Mouse (Mus musculus): ENCODE data around the gene Gm45711.
"Not testable (repeated sequence)": the region's sequence is repeated elsewhere in the genome, so short reads cannot be mapped to it uniquely, and the experiment has no call there.

The Gm45711 gene

DNA sequence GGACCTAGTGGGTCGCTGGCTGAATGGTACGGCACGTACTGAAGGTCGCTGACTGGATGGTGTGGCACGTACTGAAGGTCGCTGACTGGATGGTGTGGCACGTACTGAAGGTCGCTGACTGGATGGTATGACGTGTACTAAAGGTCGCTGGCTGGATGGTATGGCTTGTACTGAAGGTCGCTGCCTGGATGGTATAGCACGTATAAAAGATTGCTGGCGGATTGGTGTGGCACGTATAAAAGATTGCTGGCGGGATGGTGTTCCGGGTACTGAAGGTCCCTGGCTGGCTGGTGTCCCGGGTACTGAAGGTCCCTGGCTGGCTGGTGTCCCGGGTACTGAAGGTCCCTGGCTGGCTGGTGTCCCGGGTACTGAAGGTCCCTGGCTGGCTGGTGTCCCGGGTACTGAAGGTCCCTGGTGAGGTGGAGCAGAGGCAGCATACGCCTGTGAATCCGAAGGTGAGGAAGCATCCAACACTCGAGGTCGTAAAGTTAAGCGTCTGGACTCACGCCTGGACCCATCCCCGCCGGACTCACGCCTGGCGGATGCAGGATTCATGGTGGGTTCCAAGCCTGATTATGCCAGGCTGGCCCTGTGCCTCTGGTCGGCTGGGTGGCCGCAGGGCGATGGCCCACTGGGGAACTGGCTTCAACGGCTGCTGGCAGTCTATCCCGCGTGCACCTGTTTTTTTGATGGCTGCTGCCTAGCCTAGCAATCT, at the start of gene Gm45711, which contains the start of gene Cmtm1:
Gene Gm45711 (minus strand): TSS at position 641 of the 715 bp plus-strand sequence.
Gene Cmtm1 (minus strand): TSS at position 705 of the 715 bp plus-strand sequence.
- not testable (repeated sequence) for DNase-seq

DNA sequence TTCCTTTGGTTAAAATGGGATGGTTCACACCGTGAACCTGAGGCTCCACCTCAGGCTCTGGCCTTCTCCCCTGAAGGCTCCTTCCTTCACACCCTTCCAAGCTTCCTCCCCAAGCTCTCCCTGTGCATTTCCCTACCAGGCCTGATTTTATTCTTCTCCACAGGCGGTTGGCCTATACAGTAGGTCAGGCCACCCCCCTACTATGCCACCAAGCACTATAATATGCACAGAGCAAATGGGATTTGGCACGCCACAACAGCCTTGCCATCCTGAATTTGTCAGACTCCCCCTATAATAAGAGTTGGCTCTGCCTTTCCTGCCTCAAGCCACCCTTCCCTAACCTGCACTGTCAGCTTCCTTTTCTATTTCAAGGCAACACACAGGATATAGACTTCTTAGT, 48.8 kb upstream of the Gm45711 start:
- no peak for DNase-seq

DNA sequence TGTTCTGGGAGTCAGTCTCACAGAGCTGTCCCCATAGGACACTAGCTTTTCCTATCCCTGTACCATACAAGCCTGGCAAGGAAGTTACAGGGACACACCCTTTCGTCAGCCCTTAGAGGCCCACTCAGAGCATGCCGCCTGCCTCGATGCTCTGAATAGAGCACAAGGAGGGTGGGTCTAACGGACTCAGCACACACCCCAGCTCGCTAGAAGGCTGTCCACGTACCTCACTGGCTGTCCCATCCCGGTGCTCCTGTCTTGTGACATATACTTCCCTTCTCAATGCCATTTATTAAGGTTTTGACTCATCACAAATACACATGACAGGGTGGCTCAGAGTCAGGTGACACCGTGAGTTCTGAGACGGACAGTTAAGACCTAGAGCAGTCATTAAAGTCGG, 44.6 kb upstream of the Gm45711 start:
- DNase-seq, result no peak

DNA sequence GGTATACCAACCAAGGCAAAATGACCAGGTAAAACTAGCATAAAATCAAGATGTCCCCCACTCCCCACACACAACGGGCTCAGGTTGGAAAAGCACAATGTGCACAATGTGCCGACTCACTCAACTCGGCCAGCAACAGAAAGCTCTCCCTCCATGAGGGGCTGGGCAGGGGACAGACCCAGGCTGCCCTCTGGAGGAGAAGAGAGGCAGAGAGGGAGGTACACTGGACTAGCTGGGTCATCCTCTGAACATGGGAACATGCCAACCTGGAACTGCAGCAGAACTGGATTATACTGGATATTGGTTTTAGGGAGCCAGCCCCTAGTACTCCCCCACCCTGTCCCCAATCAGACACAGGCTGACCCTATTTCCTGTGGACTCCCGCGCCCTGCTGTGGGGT, 43.3 kb upstream of the Gm45711 start:
- no peak for DNase-seq

GRCm38 (mm10) chr8:104350047-104350446, 40.2 kb upstream of the Gm45711 start:
- no peak for DNase-seq

DNA sequence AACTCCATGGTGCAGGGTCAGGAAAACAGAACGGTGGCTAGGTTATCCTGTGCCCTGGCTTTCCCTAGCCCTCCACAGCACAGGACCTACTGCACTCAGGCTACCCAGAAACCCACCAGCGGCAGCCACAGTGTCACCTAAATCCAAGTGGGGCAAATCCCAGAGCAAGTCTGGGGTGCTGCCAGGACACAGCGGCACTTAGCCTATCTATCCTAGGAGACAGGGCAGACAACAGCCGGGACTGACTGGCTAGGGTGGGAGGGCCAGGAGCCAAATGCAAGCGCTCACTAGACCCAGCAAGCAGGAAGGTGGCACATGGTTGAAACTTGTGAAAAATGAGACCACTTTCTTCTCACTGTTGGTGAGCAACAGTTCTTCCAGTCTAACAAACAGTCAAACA, 39.1 kb upstream of the Gm45711 start:
- no peak for DNase-seq

DNA sequence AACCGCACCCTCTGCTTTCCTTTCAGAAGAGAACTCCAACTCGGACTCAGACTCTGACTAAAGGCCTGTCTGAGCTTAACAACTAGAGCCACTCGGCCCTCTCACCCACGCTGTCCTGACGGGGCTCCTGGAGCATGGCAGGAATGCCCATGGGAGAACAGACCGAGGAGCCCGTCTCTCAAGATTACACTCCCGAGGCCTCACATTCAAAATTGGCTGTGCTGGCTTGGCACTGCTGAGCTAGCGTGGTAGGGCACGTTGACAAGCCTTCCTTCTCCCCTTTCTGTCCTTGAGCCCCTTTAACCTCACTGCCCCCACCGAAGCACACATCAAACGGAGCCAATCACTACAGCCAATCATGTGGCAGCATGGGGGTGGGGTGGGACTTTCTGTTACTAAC, 36.8 kb upstream of the Gm45711 start:
- DNase-seq, result no peak

- no peak for DNase-seq
These were observed 34.7 kb upstream of the Gm45711 start for GRCm38 (mm10) chr8:104344622-104345021.

- peak; percentile 93 for DNase-seq
These were observed 34.1 kb upstream of the Gm45711 start for GRCm38 (mm10) chr8:104343957-104344356.

DNA sequence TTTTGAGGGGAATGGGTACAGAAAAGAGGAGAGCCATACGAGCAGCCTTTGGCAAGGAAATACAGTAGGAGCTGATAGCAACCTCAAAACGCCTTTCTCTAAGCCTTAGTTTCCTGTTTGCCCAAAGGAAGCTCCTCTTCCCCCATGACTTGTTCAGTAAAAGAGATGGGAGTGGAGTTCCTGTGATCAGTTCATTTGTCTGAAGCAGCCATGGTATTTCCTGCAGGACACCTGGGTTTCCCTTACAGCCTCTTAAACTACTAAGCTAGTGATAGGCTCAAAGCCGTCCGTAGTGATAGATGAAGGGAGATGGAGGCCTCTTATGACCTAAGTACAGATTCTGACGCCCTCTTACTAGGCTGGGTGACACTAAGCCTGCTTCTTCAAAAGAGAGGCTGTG, 32.5 kb upstream of the Gm45711 start:
- DNase-seq, result no peak

DNA sequence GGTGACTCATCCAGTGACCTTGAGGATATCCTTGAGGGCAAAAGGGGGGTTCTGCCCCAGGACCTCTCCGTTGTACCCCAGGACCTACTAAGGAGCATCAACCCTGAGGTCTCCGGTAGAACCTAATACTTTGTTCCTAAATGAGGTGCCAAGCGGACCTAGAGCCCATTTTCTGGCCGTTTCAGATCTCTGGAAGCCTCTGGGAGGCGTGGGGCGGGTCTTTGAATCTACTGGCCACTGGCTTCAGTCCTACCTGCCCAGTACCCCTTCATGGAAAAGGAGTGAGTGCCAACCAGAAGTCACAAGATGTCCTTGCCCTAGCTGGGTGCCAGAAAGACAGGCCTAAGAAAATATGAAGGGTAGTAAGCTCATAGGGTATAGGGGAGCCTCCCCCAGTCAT, 31.8 kb upstream of the Gm45711 start:
- DNase-seq, result no peak

- no peak for DNase-seq
These were observed 31.3 kb upstream of the Gm45711 start for GRCm38 (mm10) chr8:104341106-104341561.

DNA sequence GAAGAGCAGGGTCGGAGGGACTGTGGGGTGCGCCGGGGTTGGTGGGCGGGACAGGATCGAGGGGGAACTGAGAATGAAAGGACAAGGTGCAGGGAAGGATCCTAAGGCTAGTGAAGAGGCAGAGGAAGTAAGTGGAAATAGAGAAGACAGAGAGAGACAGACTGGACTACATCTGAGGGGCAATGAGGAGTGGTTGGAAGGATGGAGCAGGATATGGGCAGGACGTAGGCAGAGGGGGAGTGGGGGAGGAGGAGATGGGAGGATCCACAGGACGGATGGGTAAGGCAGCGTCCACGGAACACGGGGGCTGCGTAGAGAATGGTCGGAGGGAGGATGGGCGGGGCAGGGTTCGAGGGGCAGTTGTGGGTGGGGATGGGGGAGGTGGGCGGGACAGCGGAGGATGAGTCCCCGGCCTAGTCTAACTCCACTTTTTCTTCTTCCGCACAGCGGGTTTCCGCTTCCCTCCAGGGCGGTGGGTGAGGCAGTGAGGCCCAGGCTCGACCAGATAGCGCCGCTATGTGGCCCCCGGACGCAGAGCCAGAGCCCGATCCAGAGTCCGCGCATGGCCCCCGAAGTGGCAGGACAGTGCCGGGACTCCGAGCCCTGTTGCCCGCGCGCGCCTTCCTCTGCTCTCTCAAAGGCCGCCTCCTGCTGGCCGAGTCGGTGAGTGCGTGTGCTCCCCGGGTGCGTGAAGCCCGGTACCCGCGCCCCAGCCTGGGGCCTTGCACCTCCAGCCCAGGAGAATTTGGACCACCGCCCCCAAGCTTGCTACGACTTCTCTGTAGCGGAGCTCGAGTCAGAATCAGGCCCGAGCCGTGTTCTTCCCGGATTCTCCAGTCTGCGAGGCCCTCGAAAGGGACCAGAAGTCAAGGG, 30.6 kb upstream of the Gm45711 start:
- peak; percentile 93 for DNase-seq

GRCm38 (mm10) chr8:104339983-104340232, 30.0 kb upstream of the Gm45711 start:
- no peak for DNase-seq

DNA sequence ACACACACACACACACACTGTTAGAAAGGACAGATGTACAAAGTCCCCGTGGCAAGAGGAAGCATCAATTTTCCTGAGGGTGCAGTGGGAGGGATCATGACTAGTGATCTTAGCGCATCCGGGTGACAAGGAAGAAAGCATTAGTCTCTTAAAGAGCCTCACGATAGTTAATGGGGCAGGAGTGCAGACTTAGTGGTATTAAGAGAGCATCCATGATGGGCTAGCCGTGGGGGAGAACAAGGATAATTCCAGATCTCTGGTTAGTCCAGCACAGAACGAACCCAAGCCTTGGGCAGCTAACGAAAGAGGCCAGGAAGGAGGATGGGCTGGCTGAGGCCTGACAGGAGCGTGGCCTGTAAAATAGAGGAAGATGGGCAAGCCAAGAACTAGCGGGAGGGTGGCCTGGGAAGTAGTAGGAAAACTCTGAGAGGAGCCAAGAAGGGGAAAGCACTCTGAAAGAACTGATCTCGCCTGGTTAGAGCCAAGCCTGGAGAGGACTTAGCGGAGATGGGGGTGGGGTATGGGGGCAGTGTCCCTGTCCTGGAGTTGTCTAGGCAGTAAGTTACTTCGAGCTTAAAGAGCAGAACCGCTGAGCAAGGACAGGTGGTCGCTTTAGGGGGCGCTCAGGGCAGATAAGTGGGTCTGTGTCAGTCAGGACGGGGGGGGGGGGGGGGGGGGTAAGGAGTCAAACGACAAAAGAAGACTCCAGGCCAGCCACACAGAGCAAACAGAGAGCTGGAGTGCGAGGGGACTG, 29.5 kb upstream of the Gm45711 start, which contains the start of gene Cmtm3:
Gene Cmtm3 (plus strand): TSS at position 182 of the 754 bp plus-strand sequence.
- DNase-seq, result no peak

DNA sequence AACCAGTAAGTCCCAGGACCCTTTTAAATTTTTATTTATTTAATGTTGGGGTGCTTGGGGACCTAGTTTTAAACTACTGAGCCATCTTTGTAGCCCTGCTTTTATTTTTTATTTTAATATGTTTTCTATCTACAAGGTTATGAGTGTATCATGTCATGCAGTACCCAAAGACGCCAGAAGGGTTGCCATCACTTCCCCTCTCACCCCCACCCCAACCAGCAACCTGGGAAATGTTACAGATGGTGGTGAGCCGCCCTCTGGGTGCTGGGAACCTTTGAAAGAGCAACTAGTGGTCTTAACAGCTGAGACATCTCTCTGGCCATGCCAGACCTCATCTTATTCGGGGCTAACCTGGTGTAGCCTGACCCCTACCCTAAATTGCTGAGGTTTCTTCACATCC, 28.0 kb upstream of the Gm45711 start:
- peak; percentile 59 for DNase-seq

GRCm38 (mm10) chr8:104336806-104337205, 26.9 kb upstream of the Gm45711 start:
- DNase-seq, result no peak

- no peak for DNase-seq
These were observed 24.3 kb upstream of the Gm45711 start for GRCm38 (mm10) chr8:104334196-104334595.

GRCm38 (mm10) chr8:104333786-104334185, 23.9 kb upstream of the Gm45711 start:
- DNase-seq, result no peak

DNA sequence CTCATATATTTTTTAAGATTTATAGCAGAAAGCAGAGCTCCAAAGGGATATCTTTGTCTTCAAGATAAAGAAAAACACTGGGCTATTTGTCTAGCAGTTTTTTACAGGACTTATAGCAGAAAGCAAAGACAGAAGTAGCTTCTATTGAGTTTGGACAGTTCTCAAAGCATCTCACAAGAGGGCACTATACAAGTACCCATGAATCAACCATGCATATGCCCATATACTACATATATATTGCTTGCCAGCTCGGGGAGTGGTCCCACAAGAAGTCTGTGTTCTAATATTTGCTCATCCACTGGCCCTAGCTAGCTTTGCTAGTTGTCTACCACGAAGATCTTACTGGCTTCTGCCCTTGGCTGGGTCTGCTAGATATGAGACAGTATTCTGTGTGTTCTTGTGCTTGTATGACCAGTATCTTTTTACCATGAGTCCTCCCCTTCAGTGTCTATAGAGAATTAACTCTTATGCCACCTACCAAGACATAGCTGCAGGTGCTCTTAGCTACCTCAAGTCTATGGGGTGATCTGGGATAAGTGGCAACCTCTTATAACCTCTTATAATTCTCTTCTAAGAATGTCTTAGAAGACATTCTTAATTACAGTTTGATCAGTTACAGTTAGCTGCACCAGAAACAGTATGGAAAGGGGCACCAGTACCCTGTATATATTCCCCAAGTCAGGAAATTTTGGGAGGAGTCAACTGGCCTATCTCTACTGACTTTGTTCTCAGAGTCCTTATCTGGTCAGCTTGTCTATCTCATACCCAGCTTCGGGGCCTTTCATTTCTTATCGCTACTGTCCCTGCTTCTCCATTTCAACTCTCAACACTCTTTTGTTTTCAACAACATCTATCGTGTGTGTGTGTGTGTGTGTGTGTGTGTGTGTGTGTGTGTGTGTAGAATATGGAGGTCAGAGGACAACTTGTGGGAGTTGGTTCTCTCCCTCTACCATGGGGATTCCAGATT, 23.1 kb upstream of the Gm45711 start:
- no peak for DNase-seq

DNA sequence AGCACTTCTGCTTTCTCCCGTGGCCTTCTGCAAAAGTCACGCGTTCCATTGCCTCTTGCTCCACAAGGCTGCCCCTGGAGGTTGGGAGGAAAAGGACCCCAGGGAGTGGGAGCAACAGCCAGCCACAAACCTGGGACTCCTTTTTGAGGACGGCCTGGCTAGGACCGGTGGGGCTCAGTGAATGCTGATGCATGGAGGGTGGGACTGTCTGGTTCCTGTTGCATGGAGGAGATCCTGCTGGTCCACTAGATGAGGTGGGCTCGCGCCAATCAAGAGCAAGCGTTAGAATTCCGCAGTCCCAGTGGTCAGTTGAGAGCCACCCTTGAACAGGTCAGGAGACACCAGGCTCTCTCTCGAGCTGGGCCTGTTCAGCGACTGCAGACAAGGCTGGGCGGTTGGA, 12.0 kb upstream of the Gm45711 start, which contains the start of gene Cmtm2b:
Gene Cmtm2b (plus strand): TSS at position 301 of the 400 bp plus-strand sequence.
- not testable (repeated sequence) for DNase-seq

- DNase-seq, result not testable (repeated sequence)
These were observed 11.4 kb upstream of the Gm45711 start, which contains the start of gene Gm11020 for GRCm38 (mm10) chr8:104321267-104321666. TSS of gene Gm11020 (plus strand) at chr8:104321567.
